Mouse (Mus musculus) ES-Bruce4 (cell line): ENCODE measurements at regions not wholly inside any gene's neighbourhood (a gene's known extent, or its start where the extent isn't known, plus 50 kb on each side); places are given as distances from the start of the nearest gene placed in this dataset.

Experiments
- CTCF ChIP-seq: IDR thresholded peaks from one replicate; pipeline ENCODE4 v1.8.1; 2011; ENCODE audit warnings: low read depth, low read length
- POLR2A ChIP-seq: IDR thresholded peaks from one replicate; pipeline ENCODE4 v1.8.1; 2011; ENCODE audit warnings: low read length; ENCODE audit not compliant: insufficient read depth

DNA sequence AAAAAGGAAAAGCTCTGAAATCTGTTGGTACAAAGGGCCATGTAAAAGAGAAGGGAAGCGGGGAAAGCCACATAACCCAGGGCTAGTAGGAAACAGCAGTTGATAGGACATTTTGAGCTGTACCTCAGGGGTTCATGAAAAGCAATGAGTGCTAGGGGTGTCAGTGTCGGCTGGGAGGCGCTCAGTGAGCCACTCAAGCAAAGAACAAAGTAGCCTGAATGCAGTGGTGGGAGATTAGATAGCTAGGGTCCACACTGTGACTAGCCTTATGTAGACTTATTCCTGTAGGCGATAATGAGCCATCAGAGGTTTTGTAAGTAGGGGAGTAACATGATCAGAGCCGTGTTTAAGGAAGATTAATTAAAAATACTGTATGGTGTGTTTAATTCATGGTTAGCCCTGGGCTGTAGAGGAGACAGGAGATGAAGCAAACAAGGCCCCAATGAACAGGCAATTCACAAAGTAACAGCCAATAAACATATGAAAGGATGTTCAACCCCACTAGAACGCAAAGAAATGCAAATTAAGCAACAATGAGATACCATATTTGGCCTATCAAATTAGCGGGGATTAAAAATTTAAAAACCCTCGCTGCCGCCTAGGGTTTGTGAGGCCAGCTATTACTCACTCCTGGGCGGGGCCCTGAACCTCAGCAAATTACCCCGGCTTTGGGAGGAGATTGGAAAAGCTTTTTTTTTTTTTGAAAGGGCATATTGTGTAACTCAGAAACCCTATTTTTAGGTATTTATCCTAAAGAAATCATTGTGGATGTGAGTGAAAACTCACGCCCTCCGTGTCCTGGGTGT, 85.1 kb upstream of the Pja1 start:
- TF ChIP-seq CTCF (no peak), POLR2A (no peak)
